Mouse (Mus musculus) midbrain, embryonic 15.5 days (tissue): ENCODE results near the gene Zfp64. TPM values are rescaled to one million over a fixed set of nuclear protein-coding genes. Genes with fewer than 3 reads are reported as not detected.

Source experiments
- ATAC-seq: fragments of 200-750 bp; cut with Nextera tagmentation; replicated peaks from 2 replicates; pipeline ENCODE4 v1.8.0; 2017; ENCODE audit warnings: moderate TSS enrichment
- H3K27ac ChIP-seq: fragments of 300-500 bp; sonication (generic); 2 replicates; pipeline ENCODE4 v1.5.1; 2015; ENCODE audit warnings: mild to moderate bottlenecking, inconsistent platforms
- H3K27me3 ChIP-seq: fragments of 300-500 bp; sonication (generic); replicated peaks from 2 replicates; pipeline ENCODE4 v1.6.1; 2015; ENCODE audit warnings: inconsistent platforms
- H3K36me3 ChIP-seq: fragments of 300-500 bp; sonication (generic); replicated peaks from 2 replicates; pipeline ENCODE4 v1.6.1; 2015; ENCODE audit warnings: inconsistent platforms
- H3K4me1 ChIP-seq: fragments of 300-500 bp; sonication (generic); 2 replicates; pipeline ENCODE4 v1.6.1; 2015; ENCODE audit warnings: inconsistent platforms
- H3K4me2 ChIP-seq: fragments of 300-500 bp; sonication (generic); 2 replicates; pipeline ENCODE4 v1.6.1; 2015; ENCODE audit warnings: inconsistent platforms, mild to moderate bottlenecking, moderate library complexity
- H3K4me3 ChIP-seq: fragments of 300-500 bp; sonication (generic); 2 replicates; pipeline ENCODE4 v1.5.1; 2015; ENCODE audit warnings: mild to moderate bottlenecking, inconsistent platforms
- H3K9ac ChIP-seq: fragments of 300-500 bp; sonication (generic); 2 replicates; pipeline ENCODE4 v1.6.1; 2015; ENCODE audit warnings: mild to moderate bottlenecking, inconsistent platforms
- H3K9me3 ChIP-seq: fragments of 300-500 bp; sonication (generic); 2 replicates; pipeline ENCODE4 v1.6.1; 2016; ENCODE audit warnings: inconsistent platforms
- WGBS: fragments of 180-500 bp; shearing (Covaris S2); methylation state at CpG from one replicate; pipeline ENCODE4 v1.1.7; 2015; ENCODE audit warnings: mixed read lengths; 5-methylcytosine and 5-hydroxymethylcytosine counted together
- polyA plus RNA-seq: library from polyadenylated mRNA; unstranded; fragments of >200 nt; fragmentation: Nextera tagmentation; extraction: Ambion mirVana; gene quantifications from 2 replicates; pipeline ENCODE4 v1.2.1, GENCODE M21; 2015

Gene Zfp64
- polyA plus RNA-seq, 1 experiment from 2014 or later = 44.5 TPM

DNA sequence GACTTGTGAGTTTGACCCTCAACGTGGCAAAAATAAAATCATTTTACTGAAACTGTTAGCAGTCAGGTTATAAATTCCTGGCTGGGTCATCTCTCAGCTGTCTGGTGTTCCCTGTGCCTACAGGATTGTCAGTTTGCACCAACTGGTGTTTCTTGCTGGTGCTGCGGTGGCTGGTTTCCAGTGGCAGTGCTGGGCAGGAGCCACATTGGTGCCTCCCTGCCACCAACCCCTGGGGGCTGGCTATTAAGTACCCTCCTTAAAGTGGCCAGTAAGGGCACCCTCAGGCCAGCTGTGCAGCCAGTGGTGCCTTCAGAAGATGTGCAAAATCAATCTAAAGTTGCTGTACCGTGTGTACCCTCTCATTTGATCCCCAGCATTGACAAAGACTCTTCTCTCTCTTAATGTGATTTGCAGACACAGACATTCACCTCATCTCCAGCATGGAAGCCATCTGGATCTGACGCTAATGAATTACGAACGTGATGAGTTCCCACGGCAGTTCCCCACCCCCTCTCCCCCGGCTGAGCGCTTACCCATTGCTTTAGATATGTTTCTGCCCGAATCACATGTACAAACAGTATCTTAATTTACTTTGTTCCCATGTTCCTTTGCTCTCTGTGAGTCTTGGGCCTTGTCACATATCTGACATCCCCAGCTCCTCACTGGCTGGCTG is 16.0 kb downstream of the Zfp64 start:
- H3K4me3 ChIP-seq = no peak overlapping the region
- 84% methylated on average over 10 of the region's 10 CpGs for WGBS
- no peak overlapping the region for H3K4me2 ChIP-seq
- H3K9ac ChIP-seq = no peak overlapping the region
- peaks cover 38% of the 10 kb centered on the region for H3K36me3 ChIP-seq
- no peak for ATAC-seq
- no peaks in the 10 kb centered on the region for H3K9me3 ChIP-seq
- no peak overlapping the region for H3K27ac ChIP-seq
- H3K4me1 ChIP-seq = no peaks in the 10 kb centered on the region
- no peaks in the 10 kb centered on the region for H3K27me3 ChIP-seq

DNA sequence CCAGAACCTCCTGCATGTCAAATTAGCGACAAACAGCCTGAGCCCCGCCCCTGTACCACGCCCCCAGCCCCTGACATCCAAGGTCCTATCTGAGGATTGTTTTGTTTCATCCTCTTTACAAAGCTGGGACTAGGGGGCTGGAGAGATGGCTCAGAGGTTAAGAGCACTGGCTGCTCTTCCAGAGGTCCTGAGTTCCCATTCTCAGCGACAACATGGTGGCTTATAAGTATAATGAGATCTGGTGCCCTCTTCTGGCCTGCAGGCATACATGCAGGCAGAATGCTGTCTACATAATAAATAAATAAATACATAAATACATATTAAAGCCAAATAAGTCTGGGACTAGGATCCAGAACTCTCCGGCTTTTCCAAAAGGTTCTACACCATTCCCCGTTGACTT is 18.5 kb downstream of the Zfp64 start:
- no peak overlapping the region for H3K27ac ChIP-seq
- WGBS = 88% methylated on average over 6 of the region's 6 CpGs
- H3K4me3 ChIP-seq = no peak overlapping the region
- no peak for ATAC-seq
- no peak overlapping the region for H3K4me2 ChIP-seq
- no peaks in the 10 kb centered on the region for H3K9me3 ChIP-seq
- no peak overlapping the region for H3K9ac ChIP-seq
- H3K4me1 ChIP-seq = no peaks in the 10 kb centered on the region
- H3K27me3 ChIP-seq = no peaks in the 10 kb centered on the region
- H3K36me3 ChIP-seq = peaks cover 37% of the 10 kb centered on the region

DNA sequence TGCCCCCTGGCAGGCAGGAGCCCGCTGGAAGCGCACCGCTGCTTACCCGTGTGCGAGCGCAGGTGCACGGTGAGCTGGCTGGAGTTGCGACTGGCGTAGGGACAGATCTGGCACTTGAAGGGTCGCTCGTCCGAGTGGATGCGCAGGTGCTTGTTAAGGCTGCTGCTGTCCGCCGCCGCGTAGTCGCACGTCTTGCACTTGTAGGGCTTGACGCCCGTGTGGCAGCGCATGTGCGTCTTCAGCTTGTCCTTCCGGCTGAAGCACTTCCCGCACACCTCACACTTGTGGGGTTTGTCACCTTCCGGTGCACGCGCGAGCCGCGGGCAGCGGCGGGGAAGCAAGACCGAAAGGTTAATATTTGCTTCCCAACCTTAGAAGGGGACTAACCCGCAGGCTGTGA is 20.2 kb downstream of the Zfp64 start:
- Histone ChIP-seq H3K9ac (no peak overlapping the region), H3K4me1 (no peaks in the 10 kb centered on the region), H3K27ac (no peak overlapping the region), H3K4me3 (no peak overlapping the region), H3K36me3 (peaks cover 38% of the 10 kb centered on the region), H3K4me2 (no peak overlapping the region), H3K27me3 (no peaks in the 10 kb centered on the region), H3K9me3 (no peaks in the 10 kb centered on the region)
- no peak for ATAC-seq
- 90% methylated on average over 35 of the region's 35 CpGs for WGBS

DNA sequence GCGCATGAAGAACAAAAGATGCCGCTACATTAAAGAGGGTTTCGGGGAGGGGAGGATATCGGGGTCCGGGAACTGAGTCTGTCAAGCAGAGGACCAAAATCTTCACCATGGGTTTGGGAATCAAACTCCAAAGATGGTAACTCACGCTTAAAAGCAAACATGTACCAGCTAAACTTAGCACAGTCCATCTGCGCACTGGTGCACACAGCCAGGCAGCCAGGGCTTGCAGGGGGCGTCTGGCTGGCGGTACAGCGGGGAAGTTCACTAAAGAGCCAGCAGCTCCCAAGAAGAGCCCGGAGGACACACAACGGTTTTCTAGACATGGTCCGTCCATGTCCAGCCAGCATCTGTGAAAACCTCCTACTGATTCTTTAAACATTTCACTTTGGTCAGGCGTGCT is 23.7 kb downstream of the Zfp64 start:
- Histone ChIP-seq H3K4me1 (no peaks in the 10 kb centered on the region), H3K9me3 (no peaks in the 10 kb centered on the region), H3K27me3 (no peaks in the 10 kb centered on the region), H3K4me2 (no peak overlapping the region), H3K4me3 (no peak overlapping the region), H3K27ac (no peak overlapping the region), H3K9ac (no peak overlapping the region), H3K36me3 (peaks cover 24% of the 10 kb centered on the region)
- ATAC-seq = no peak
- WGBS = 95% methylated on average over 14 of the region's 14 CpGs

DNA sequence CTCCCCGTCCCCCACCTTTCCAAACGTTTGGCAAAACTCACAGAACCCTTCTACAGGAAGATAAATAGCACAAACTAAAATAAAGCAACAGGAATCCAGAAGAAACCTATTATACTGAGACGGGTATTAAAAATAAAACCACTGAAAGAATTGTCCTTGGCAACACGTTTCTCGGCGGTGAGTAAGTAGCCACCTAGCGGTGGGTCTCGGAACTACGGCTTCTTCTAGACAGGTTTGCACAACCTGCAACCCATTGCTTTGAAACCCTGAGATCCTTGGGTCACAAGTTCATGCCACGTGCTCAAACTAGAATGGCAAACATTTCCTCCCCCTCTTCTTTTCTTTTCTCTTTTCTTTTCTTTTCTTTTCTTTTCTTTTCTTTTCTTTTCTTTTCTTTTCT is 25.7 kb downstream of the Zfp64 start:
- no peak for ATAC-seq
- Histone ChIP-seq H3K4me3 (no peak overlapping the region), H3K4me2 (no peak overlapping the region), H3K27me3 (no peaks in the 10 kb centered on the region), H3K36me3 (peaks cover 26% of the 10 kb centered on the region), H3K27ac (no peak overlapping the region), H3K9ac (no peak overlapping the region), H3K9me3 (no peaks in the 10 kb centered on the region), H3K4me1 (no peaks in the 10 kb centered on the region)
- 27% methylated on average over 10 of the region's 10 CpGs for WGBS

DNA sequence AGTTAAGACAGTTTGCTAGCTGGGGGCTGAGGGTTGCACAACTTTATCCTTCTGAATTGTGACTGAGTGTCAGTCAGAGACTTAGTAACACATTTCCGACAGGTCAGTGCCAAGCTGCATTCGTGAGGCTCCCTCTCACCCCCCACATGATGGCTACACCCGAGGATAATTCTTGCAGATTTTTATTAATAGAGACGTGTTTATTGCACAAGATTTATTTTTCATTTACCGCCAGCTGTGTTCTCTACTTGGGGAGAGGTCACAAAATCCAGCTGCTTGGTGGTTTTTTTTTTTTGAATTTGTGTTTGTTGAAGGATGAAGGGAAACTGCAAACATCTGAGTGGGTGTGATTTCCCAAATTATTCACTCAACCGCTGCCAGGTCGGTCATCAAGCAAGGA is 28.0 kb downstream of the Zfp64 start:
- 88% methylated on average over 7 of the region's 7 CpGs for WGBS
- Histone ChIP-seq H3K4me3 (no peak overlapping the region), H3K36me3 (peaks cover 15% of the 10 kb centered on the region), H3K4me1 (no peaks in the 10 kb centered on the region), H3K27me3 (no peaks in the 10 kb centered on the region), H3K9ac (no peak overlapping the region), H3K27ac (no peak overlapping the region), H3K9me3 (no peaks in the 10 kb centered on the region), H3K4me2 (no peak overlapping the region)
- ATAC-seq = no peak

DNA sequence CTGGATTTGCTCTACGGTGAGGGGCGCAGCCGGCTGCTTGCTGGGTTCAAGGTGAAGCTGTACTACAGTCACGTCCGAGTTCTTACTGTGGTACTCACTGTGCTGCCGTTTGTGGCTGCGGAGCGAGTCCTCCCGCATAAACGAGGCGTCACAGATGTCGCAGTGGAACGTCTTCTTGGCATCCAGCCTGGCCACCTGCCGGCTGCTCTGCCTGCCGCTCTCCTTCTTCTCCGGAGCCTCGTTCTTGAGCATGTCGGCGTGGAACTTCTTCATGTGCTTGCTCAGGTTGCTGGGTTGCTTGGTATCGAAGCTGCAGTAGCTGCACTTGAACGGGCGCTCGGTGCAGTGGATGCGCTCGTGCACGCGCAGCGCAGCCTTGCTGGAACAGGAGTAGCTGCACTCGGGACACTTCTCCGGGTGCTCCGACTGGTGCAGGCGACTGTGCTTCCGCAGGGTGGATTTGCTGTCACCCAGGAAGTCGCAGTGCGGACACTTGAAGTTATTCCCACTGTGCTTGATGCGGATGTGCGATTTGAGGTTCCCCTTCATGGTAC is 29.1 kb downstream of the Zfp64 start:
- no peak overlapping the region for H3K4me2 ChIP-seq
- no peaks in the 10 kb centered on the region for H3K27me3 ChIP-seq
- no peaks in the 10 kb centered on the region for H3K4me1 ChIP-seq
- H3K9me3 ChIP-seq = no peaks in the 10 kb centered on the region
- H3K9ac ChIP-seq = no peak overlapping the region
- no peak for ATAC-seq
- H3K36me3 ChIP-seq = peaks cover 12% of the 10 kb centered on the region
- no peak overlapping the region for H3K4me3 ChIP-seq
- WGBS = 89% methylated on average over 37 of the region's 37 CpGs
- no peak overlapping the region for H3K27ac ChIP-seq

DNA sequence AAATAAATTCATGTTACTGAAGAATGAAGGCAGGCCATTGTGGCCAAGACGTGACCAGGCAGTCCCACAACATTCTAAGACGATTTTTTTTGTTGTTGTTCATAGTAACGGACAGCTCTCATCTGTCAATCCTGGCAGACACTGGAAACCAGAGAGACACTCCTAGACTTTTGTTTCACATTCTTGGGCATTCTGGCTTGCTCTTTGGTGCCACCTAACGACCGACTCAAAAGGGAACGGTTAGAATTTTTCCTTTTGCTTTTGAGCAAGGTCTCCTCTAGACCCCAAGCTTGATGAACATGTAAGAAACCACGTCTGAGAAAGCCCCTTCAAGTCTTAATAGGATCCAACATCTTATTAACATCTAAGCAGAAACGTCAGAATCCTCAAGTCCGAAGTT is 31.7 kb downstream of the Zfp64 start:
- no peaks in the 10 kb centered on the region for H3K9me3 ChIP-seq
- no peak overlapping the region for H3K9ac ChIP-seq
- no peak overlapping the region for H3K4me2 ChIP-seq
- no peaks in the 10 kb centered on the region for H3K27me3 ChIP-seq
- peaks cover 9% of the 10 kb centered on the region for H3K36me3 ChIP-seq
- H3K4me3 ChIP-seq = no peak overlapping the region
- no peak for ATAC-seq
- H3K4me1 ChIP-seq = no peaks in the 10 kb centered on the region
- 12% methylated on average over 9 of the region's 9 CpGs for WGBS
- H3K27ac ChIP-seq = no peak overlapping the region

DNA sequence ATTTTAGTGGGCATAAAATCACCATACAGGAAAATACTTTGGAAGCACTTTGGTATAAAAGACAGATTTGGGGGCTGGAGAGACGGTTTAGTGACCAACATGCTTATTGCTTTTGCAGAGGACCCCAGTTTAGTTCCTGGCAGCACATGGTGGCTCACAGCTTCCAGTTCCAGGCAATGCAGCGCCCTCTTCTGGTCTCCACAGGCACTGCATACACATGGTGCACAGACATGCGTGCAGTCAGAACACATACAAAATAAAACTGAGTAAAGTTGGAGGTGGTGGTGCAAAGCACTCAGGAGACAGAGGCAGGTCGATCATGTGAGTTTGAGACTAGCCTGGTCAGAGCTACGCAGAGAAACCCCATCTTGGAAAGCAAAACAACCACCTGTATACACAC is 32.9 kb downstream of the Zfp64 start:
- no peak for ATAC-seq
- no peak overlapping the region for H3K9ac ChIP-seq
- 87% methylated on average over 5 of the region's 5 CpGs for WGBS
- H3K4me2 ChIP-seq = no peak overlapping the region
- peaks cover 9% of the 10 kb centered on the region for H3K36me3 ChIP-seq
- no peaks in the 10 kb centered on the region for H3K4me1 ChIP-seq
- H3K4me3 ChIP-seq = no peak overlapping the region
- no peak overlapping the region for H3K27ac ChIP-seq
- no peaks in the 10 kb centered on the region for H3K27me3 ChIP-seq
- H3K9me3 ChIP-seq = no peaks in the 10 kb centered on the region

DNA sequence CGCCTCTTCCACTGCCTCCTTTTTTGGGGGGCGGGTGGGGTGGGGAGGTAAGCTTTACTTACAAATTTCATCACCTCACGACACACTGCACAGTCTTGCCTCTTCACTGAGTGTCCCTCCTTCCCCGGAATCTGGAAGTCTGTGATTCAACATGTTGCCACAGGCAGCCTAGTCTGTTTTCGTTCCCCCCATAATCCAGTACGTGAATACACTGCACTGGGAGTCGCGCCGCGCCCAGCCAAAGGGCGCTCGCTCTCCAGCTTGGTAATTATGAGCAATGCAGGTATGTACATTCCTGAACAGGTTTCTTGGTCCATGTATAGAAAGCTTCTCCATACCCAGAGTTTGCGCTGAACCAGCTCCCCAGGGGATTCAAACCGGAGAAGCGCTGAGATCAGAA is 35.4 kb downstream of the Zfp64 start:
- no peak for ATAC-seq
- H3K36me3 ChIP-seq = no peaks in the 10 kb centered on the region
- no peaks in the 10 kb centered on the region for H3K27me3 ChIP-seq
- no peaks in the 10 kb centered on the region for H3K4me1 ChIP-seq
- no peak overlapping the region for H3K9ac ChIP-seq
- no peak overlapping the region for H3K4me2 ChIP-seq
- H3K27ac ChIP-seq = no peak overlapping the region
- no peaks in the 10 kb centered on the region for H3K9me3 ChIP-seq
- WGBS = 52% methylated on average over 15 of the region's 15 CpGs
- H3K4me3 ChIP-seq = no peak overlapping the region

DNA sequence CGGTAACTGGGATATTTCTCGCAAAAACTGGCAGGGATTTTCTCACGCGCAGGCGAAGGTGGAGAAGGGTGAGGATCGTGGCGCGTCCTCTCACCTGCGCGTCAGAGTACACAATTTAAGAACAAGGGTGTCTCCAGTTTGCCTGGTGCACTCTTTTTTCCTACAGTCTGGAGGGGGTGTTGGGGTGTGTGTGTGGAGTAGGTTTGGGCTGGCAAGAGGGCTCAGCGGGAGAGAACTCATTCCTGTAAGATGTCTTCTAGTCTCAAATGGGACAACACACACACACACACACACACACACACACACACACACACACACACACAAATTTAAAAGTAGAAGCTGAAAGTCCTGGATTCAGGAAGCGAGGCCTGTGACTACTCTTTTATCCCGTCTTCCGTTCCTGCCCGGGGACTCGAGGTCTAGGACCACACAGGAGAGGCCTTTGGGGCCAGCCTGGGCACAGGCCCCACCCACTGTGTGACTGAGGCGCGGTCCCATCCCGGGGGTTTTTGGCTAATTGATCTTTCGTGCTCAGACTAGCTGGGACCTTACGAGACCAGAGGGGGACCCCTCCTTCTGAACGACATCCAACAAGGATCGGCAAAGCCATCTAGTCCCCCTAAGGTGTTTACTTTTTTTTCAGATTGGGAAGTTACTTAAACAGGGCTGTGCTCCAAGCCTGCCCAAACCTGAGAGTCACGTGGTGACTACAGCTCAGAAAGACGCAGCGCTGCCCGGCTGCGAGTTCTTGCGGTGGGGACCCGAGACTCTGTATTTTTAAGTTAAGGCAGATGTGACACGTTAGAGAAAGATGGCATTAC is 42.3 kb downstream of the Zfp64 start:
- Histone ChIP-seq H3K9me3 (no peaks in the 10 kb centered on the region), H3K4me2 (peak overlapping the region; percentile 98), H3K36me3 (no peaks in the 10 kb centered on the region), H3K4me3 (peak overlapping the region; percentile 58), H3K27me3 (peaks cover 29% of the 10 kb centered on the region), H3K9ac (peak overlapping the region; percentile 57), H3K27ac (peak overlapping the region; percentile 68), H3K4me1 (peaks cover 24% of the 10 kb centered on the region)
- WGBS = 1% methylated on average over 31 of the region's 31 CpGs
- ATAC-seq = peak; percentile 43

DNA sequence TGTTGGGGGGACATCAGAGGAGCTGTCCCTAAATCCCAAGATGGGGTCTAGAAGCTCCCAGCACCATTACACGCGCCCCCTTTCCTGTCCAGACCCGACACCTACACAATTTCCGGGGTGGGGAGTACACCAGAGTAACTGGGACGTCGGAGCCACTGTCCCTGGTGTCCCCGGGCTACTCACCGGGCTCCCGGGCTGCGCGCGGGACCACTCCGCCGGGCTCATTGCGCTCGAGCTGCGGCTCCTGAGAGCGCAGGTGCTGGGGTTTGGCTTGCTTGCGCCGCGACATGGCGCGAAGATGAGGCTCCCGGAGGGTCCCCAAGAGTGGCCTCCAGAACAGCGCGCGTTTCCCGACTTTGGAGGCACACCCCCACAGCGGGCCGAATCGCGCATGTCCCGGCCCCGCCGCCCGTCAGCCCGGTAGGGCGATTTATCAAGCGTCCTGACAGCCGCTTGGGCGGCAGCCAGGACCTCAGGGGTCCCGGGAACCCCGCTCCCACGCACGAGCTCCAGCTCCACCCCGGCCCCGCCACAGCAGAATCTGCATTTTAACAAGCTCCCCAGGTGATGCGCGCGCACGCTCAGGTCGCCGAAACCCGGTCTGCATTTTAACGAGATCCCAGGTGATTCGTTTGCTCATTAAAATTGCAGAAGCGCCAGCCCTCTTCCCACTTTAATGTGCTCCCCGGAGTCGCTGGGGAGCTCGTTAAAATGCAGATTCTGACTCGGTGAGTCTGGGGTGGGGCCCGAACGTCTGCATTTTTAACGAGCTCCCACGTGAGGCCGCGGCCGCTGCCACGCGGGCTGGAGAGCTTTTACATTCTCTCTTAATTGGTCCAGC is 43.1 kb downstream of the Zfp64 start:
- WGBS = under 1% methylated on average over 69 of the region's 70 CpGs
- peak overlapping the region; percentile 57 for H3K9ac ChIP-seq
- H3K4me2 ChIP-seq = peak overlapping the region; percentile 98
- peaks cover 24% of the 10 kb centered on the region for H3K4me1 ChIP-seq
- peak overlapping the region; percentile 58 for H3K4me3 ChIP-seq
- peak; percentile 79 for ATAC-seq
- H3K36me3 ChIP-seq = no peaks in the 10 kb centered on the region
- H3K9me3 ChIP-seq = no peaks in the 10 kb centered on the region
- H3K27ac ChIP-seq = peak overlapping the region; percentile 68
- peaks cover 29% of the 10 kb centered on the region for H3K27me3 ChIP-seq
